Comparison of ENCODE assay signal across 10 mouse cellular contexts in genomic region chrX:101313625-101314359, GRCm38 (mm10). TPM values are rescaled to one million over a fixed set of nuclear protein-coding genes. Genes with fewer than 3 reads are reported as not detected.
DNase-seq lines count a peak whose midpoint lies in the region; ATAC-seq lines count a peak whose summit lies in the region.
"Had no signal": no experiment of that assay in that cellular context is flagged by ENCODE, and none has a peak within 500 bp of the region (broad histone marks: within the 10 kb centered on the region; RNA-seq: fewer than 3 reads in every experiment).

No protein-coding gene starts in this region.

- no peak for DNase-seq in kidney, postnatal 36 days
- DNase-seq in hindbrain, embryonic 10.5 days (ENCODE audit: low spot score) = peak; percentile 20
- DNase-seq in left cerebral cortex, postnatal 36 days (ENCODE audit: low spot score in 2 of 2) = peak; percentile 76 to 79
- DNase-seq in telencephalon, adult 2 months (ENCODE audit: low read depth, low spot score) = peak; percentile 91
- no peak for DNase-seq in urinary bladder, postnatal 25 days (ENCODE audit: low spot score)
- DNase-seq in gastrocnemius, postnatal 10 days = no peak

- no peaks in the 10 kb centered on the region for H3K4me1 ChIP-seq in kidney, embryonic 16.5 days (ENCODE audit: insufficient read depth, low read length)
- peaks cover 9% of the 10 kb centered on the region; the same call in 1 of the 2 replicates for H3K4me1 ChIP-seq in hindbrain, embryonic 10.5 days (replicated peaks)
- H3K4me1 ChIP-seq: embryonic facial prominence, embryonic 13.5 days had no signal

- H3K4me3 ChIP-seq in kidney, embryonic 16.5 days (ENCODE audit: low read length) = no peak overlapping the region
- H3K4me3 ChIP-seq in hindbrain, embryonic 10.5 days = no peak overlapping the region
- H3K4me3 ChIP-seq: embryonic facial prominence, embryonic 13.5 days had no signal

- H3K9ac ChIP-seq in kidney, embryonic 16.5 days (replicated peaks; ENCODE audit: low read length) = no peak overlapping the region
- H3K9ac ChIP-seq: embryonic facial prominence, embryonic 13.5 days had no signal

- no peak for ATAC-seq in kidney, embryonic 16.5 days (ENCODE audit: low FRiP score, low TSS enrichment)
- ATAC-seq in CD4-positive, CD25-positive, alpha-beta regulatory T cell, adult 4 months = no peak

- peak overlapping the region; percentile 17; the same call in 1 of the 2 replicates for H3K27ac ChIP-seq in kidney, embryonic 16.5 days (ENCODE audit: low read length)
- no peak overlapping the region for H3K27ac ChIP-seq in hindbrain, embryonic 10.5 days
- H3K27ac ChIP-seq: embryonic facial prominence, embryonic 13.5 days had no signal

- no peaks in the 10 kb centered on the region for H3K36me3 ChIP-seq in kidney, embryonic 16.5 days (ENCODE audit: insufficient read depth, low read length)
- peaks cover 15% of the 10 kb centered on the region for H3K36me3 ChIP-seq in hindbrain, embryonic 10.5 days

- H3K9me3 ChIP-seq in kidney, embryonic 16.5 days (ENCODE audit: low read length) = no peaks in the 10 kb centered on the region
- H3K9me3 ChIP-seq in hindbrain, embryonic 10.5 days = no peaks in the 10 kb centered on the region
- H3K9me3 ChIP-seq: embryonic facial prominence, embryonic 13.5 days had no signal

- WGBS in kidney, embryonic 16.5 days = 51% methylated on average over 6 of the region's 6 CpGs
- 38% methylated on average over 6 of the region's 6 CpGs for WGBS in hindbrain, embryonic 10.5 days

- peaks cover 7% of the 10 kb centered on the region; the same call in 1 of the 2 replicates for H3K27me3 ChIP-seq in kidney, embryonic 16.5 days (ENCODE audit: insufficient read depth, low read length)
- H3K27me3 ChIP-seq in hindbrain, embryonic 10.5 days (ENCODE audit: insufficient read depth, poor library complexity, severe bottlenecking) = peaks cover 57% of the 10 kb centered on the region

- no peak overlapping the region for H3K4me2 ChIP-seq in kidney, embryonic 16.5 days (replicated peaks; ENCODE audit: low read depth, low read length)
- H3K4me2 ChIP-seq: embryonic facial prominence, embryonic 13.5 days had no signal

- intact Hi-C loops in left cerebral cortex, postnatal 36 days (cut with DNase I) = no loop called here

RNA-seq across cellular contexts. Expression of gene Nlgn3, which starts 14.8 kb away (rescaled TPM):
- polyA plus RNA-seq in kidney, embryonic 16.5 days (2015; fragmentation: Nextera tagmentation; extraction: Ambion mirVana) = 6.8 and 7.5 TPM in 2 replicates
- 5.8 and 14.8 TPM in 2 replicates for polyA plus RNA-seq in hindbrain, embryonic 10.5 days (2016; fragmentation: Nextera tagmentation; extraction: Ambion mirVana)
- total RNA-seq in left cerebral cortex, postnatal 36 days (2021) = 100 to 1,000 TPM; 161 to 163 TPM
- 1 to 10 TPM; 1.4 to 1.6 TPM for total RNA-seq in gastrocnemius, postnatal 10 days (2021)
- polyA plus RNA-seq in CD4-positive, CD25-positive, alpha-beta regulatory T cell, adult 4 months (2017; shearing (Covaris generic)) = under 1 TPM; 0.11 to 0.37 TPM

RNA-seq across cellular contexts. Expression of gene Med12, which starts 40.0 kb away (rescaled TPM):
- polyA plus RNA-seq in kidney, embryonic 16.5 days (2015; fragmentation: Nextera tagmentation; extraction: Ambion mirVana) = 40.8 and 42.3 TPM in 2 replicates
- polyA plus RNA-seq in hindbrain, embryonic 10.5 days (2016; fragmentation: Nextera tagmentation; extraction: Ambion mirVana) = 34.7 and 38.6 TPM in 2 replicates
- 10 to 100 TPM; 18.4 to 26.4 TPM for total RNA-seq in left cerebral cortex, postnatal 36 days (2021)
- 10 to 100 TPM; 25.6 to 28.8 TPM for total RNA-seq in gastrocnemius, postnatal 10 days (2021)
- polyA plus RNA-seq in CD4-positive, CD25-positive, alpha-beta regulatory T cell, adult 4 months (2017; shearing (Covaris generic)) = 10 to 100 TPM; 72.2 to 98.1 TPM

RNA-seq across cellular contexts. Expression of gene Gm20489, which starts 45.0 kb away (rescaled TPM):
- not detected in 2 replicates for polyA plus RNA-seq in kidney, embryonic 16.5 days (2015; fragmentation: Nextera tagmentation; extraction: Ambion mirVana)
- not detected in 2 replicates for polyA plus RNA-seq in hindbrain, embryonic 10.5 days (2016; fragmentation: Nextera tagmentation; extraction: Ambion mirVana)
- not detected for total RNA-seq in left cerebral cortex, postnatal 36 days (2021)
- not detected for total RNA-seq in gastrocnemius, postnatal 10 days (2021)
- under 1 TPM in 1 of 2 experiments, not detected in 1; 0.42 TPM for polyA plus RNA-seq in CD4-positive, CD25-positive, alpha-beta regulatory T cell, adult 4 months (2017; shearing (Covaris generic))
- total RNA-seq: layer of hippocampus, postnatal 14 days had no signal
- polyA plus RNA-seq: embryonic facial prominence, embryonic 13.5 days had no signal

RNA-seq across cellular contexts. Expression of gene Il2rg, which starts 45.7 kb away (rescaled TPM):
- 26.0 and 26.5 TPM in 2 replicates for polyA plus RNA-seq in kidney, embryonic 16.5 days (2015; fragmentation: Nextera tagmentation; extraction: Ambion mirVana)
- polyA plus RNA-seq in hindbrain, embryonic 10.5 days (2016; fragmentation: Nextera tagmentation; extraction: Ambion mirVana) = 4.8 and 5.0 TPM in 2 replicates
- 1 to 10 TPM in 1 of 2 experiments, under 1 TPM in 1; 0.99 to 2.4 TPM for total RNA-seq in left cerebral cortex, postnatal 36 days (2021)
- total RNA-seq in gastrocnemius, postnatal 10 days (2021) = 1 to 10 TPM; 5.5 to 7.9 TPM
- polyA plus RNA-seq in CD4-positive, CD25-positive, alpha-beta regulatory T cell, adult 4 months (2017; shearing (Covaris generic)) = 1,000 to 10,000 TPM; 2,002 to 2,386 TPM

RNA-seq across cellular contexts. Expression of gene Gm614, which starts 50.0 kb away (rescaled TPM):
- polyA plus RNA-seq in kidney, embryonic 16.5 days (2015; fragmentation: Nextera tagmentation; extraction: Ambion mirVana) = not detected in 2 replicates
- polyA plus RNA-seq in hindbrain, embryonic 10.5 days (2016; fragmentation: Nextera tagmentation; extraction: Ambion mirVana) = not detected in 2 replicates
- total RNA-seq in left cerebral cortex, postnatal 36 days (2021) = not detected
- under 1 TPM in 1 of 2 experiments, not detected in 1; 0.50 TPM for total RNA-seq in gastrocnemius, postnatal 10 days (2021)
- 1 to 10 TPM; 1.7 to 2.9 TPM for polyA plus RNA-seq in CD4-positive, CD25-positive, alpha-beta regulatory T cell, adult 4 months (2017; shearing (Covaris generic))
- total RNA-seq: layer of hippocampus, postnatal 14 days had no signal
- polyA plus RNA-seq: embryonic facial prominence, embryonic 13.5 days had no signal

Comparison
In these comparisons a context has a peak if more than half of its experiments do, and no peak if none do; other contexts are left out.
1. DNase-seq: peak in hindbrain, embryonic 10.5 days (single experiment), left cerebral cortex, postnatal 36 days (2 of 2) and telencephalon, adult 2 months (single experiment); none in kidney, postnatal 36 days (0 of 2), urinary bladder, postnatal 25 days (single experiment) and gastrocnemius, postnatal 10 days (single experiment).